Mouse (Mus musculus) T-helper 2 cell (primary cell): Measurements from ENCODE around the gene Abr.

Experiments used
- in situ Hi-C: fragments of 300-600 bp; cut with MboI, MseI; formaldehyde crosslinking; loops from one replicate; pipeline ENCODE4 v1.15.1; 2025; ENCODE audit warnings: high pct_unique_total_duplicates

Abr gene

DNA sequence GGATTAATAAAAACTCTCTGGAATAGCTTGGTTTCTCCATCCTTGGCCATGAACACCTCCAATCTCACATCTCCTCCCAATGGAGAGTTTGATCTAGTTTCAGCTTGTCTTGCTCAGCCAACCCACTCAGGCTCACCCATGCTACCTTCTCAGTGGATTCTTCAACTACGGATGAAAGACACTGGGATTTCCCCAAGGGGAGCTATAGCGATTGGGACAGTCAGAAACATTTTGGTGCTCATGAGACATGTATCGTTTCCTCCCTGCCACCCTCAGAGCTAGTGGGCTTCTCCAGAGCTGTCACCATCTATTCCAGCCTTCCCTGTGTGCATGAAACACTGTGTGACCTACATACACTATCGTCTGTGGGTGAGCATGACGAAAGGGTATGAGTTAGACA, 160.4 kb downstream of the Abr start:
- in situ Hi-C loops: no loop called here

DNA sequence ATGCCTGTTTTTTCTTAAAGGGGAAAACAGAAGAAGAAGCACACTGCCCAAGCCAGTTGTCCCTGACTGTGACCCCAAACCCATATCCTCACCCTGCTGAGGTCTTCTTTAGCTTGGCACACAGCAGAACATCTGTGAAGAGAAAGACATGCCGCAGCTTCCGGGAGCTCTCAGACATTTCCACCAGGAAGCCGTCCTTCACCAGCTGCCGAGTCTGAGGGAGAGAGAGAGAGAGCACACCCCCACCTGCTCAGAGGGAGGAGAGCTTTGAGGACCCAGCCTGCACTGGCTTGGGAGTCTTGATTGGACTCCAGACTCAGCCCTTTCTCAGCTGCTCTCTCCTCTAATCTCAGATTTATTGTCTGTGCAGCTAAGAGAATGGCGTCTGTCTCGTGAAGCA, 160.9 kb downstream of the Abr start:
- in situ Hi-C loops: no loop called here

- in situ Hi-C loops: no loop called here
Measured at GRCm38 (mm10) chr11:76459489-76459888, 162.6 kb downstream of the Abr start.

- in situ Hi-C loops: no loop called here
Measured at GRCm38 (mm10) chr11:76458730-76459129, 163.4 kb downstream of the Abr start.

GRCm38 (mm10) chr11:76456897-76457296, 165.2 kb downstream of the Abr start:
- in situ Hi-C loops: no loop called here

GRCm38 (mm10) chr11:76456233-76456632, 165.9 kb downstream of the Abr start:
- in situ Hi-C loops: no loop called here

DNA sequence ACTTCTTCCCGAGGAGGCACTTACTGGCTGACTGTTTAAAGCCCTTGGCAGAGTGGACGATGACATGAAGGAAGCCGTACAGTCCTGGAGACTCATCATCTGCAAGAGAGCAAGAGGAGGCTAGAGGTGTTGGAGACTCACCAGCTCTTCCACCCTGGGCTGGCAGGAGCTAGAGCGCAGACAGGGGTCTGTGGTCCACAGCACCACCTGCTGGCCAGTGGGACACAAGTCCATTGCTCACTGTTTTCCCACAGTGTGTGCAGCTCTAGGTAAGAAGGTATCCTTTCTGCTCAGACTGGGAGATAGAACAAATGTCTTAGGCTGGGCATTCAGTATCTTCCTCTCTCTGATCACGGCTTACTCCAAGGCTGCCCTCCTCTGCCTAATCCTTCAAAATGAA, 167.6 kb downstream of the Abr start:
- in situ Hi-C loops: no loop called here

DNA sequence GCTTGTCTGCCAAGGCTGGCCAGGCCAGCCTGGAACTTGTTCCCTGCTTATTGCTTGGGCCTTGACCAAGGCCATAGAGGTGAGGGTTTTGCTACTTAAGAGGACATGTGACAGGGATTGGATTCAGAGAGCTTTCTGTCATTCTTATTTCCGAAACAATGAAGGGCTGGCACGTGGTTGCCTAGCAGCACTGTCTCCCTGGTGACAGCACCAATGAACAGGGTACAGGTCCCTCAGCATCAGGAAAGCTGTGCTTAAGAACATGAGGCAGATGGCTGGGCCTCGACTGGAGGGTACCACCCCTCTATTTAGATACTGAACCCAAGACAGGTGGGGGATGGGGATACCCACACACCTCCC, 171.9 kb downstream of the Abr start:
- in situ Hi-C loops: no loop called here

- in situ Hi-C loops: no loop called here
Measured at GRCm38 (mm10) chr11:76449520-76450201, 172.5 kb downstream of the Abr start.

- in situ Hi-C loops: no loop called here
Measured at GRCm38 (mm10) chr11:76446251-76446650, 175.9 kb downstream of the Abr start.

DNA sequence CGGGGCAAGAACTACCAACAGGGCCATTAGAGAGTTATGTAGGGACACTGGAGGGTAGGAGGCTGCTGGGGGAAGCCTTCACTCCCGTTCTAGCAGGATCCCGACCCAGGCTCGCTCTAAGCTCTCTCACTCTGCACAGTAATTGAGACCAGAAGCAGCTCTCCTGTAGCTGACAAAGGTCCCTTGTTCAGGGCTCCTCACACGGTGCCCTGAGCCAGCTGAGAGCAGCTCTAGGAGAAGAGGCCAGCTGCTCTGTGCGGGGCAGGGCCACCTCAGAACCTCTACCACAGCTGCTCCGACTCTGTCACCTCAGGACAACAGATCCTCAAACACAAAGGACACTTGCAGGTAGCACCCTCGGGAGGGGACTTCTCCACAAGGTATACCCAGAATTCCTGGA, 176.7 kb downstream of the Abr start:
- in situ Hi-C loops: no loop called here

GRCm38 (mm10) chr11:76439666-76440065, 182.4 kb downstream of the Abr start:
- in situ Hi-C loops: no loop called here

- in situ Hi-C loops: no loop called here
Measured at GRCm38 (mm10) chr11:76436864-76437437, 185.2 kb downstream of the Abr start.

DNA sequence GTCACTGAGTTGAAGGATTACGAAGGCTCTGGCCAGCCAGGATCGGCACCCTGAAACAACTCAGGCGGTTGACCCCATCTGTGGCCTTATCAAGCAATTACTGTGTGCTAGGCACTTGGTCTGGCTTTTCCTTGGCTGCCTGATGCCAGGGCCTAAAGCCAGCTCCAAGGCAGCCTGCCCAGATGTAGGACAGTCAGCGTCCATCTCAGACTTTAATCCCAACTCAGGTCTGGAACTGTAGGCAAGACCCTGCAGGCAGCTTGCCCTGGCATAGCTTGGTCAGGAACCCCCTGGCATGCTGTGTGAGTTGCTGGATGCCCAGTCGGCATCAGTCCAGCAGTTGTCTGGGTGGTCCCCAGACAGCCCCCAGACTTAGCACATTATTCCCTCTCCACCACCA, 186.1 kb downstream of the Abr start:
- in situ Hi-C loops: no loop called here

GRCm38 (mm10) chr11:76429966-76430631, 192.0 kb downstream of the Abr start:
- in situ Hi-C loops: no loop called here

DNA sequence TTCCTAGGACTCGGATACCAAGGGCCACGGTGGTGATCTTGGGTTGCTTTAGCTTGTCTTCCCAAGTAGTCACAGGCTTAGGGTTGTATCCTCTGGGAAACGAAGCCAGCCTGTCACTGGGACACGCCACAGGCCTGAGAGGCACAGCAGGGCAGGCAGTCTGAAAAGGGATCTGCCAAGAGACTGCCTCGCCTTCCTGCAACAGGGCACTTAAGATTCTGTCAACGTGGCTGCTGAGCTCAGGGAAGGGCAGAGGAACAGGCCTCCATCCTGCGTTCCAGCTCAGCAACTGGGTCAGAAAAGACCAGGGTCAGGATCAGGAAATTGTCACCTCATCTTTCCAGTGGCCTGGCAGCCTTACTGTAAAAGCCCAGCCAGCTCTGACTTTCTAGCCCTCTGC, 192.6 kb downstream of the Abr start:
- in situ Hi-C loops: no loop called here

DNA sequence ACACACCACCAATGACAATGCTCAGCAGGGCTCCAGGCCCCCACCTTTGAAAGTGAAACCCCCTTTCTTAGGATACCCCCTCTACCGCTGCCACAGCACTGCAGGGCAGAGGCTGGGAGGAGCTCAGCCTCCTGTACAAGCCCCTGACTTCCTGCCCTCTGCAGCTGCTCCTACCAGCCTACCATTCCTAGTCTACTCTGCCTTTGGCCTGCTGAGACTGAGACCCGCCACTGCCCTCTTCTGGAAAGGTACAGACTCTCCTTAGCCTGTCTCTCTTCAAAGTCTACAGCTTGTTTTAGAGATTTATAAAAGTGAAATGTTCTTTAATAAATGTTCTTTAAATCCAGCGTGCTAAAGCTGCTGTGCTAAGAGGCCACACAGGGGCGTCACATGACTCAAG, 193.1 kb downstream of the Abr start:
- in situ Hi-C loops: no loop called here

DNA sequence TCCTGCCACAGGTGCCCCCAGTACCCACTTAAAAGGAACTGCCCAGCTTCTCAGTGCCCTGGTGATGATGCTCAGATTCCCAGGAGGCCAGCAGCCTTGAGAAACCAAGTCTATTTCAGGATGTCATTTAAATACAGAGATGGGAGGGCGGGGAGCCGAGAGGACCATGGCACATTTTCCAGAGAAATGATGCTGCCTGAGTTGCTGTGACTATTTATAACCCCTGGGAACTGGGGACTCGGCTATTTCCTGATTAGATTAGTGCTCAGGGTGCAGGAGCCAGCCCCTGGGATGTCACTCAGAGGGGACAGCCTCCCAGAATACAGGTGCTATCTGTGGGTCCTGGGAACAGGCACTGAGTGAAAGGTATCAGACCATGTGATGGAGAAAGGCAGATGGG, 194.3 kb downstream of the Abr start:
- in situ Hi-C loops: no loop called here

GRCm38 (mm10) chr11:76425749-76426148, 196.4 kb downstream of the Abr start:
- in situ Hi-C loops: no loop called here

DNA sequence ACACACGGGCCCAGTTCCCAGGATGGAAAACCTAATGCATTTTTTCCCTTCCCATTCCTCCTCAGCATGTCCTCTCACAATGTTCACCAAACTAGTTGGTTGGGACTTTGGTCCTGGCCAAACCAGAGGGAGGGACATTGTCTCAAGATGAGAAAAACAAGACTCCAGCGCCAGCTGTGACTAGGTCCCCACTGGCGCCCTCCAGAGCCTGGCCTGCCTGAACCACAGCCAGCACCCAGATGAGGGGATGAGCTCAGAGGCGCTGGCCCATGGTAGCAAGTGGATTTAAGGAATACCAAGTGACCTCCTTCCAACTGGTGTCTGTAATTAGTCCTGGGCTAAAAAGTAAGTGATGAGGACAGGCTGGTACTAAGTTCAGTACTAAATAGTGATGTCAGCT, 201.2 kb downstream of the Abr start:
- in situ Hi-C loops: no loop called here

DNA sequence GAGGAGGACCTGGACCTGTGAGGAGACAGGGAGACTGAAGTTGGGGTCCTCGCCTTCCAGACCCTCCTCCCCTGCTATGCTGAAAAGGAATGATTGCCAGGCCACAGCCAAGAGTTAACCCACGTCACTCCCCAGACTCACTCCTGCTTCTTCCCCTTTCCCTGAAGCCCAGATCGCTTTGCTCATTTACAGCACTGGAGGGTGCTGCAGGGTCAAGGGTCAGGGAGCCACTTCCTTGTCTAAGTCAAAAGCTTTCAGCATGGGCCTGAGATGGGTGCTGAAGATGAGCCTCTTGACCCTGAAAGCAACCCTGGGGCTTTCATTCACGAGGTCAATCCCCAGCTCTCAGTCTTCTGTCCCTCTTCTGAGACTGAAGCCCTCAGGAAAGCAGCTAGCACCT, 202.9 kb downstream of the Abr start:
- in situ Hi-C loops: no loop called here

GRCm38 (mm10) chr11:76418423-76418822, 203.7 kb downstream of the Abr start:
- in situ Hi-C loops: no loop called here

- in situ Hi-C loops: no loop called here
Measured at GRCm38 (mm10) chr11:76415985-76416384, 206.1 kb downstream of the Abr start.
